Mouse (Mus musculus): ENCODE results near the gene Rasa3. TPM values are rescaled to one million over a fixed set of nuclear protein-coding genes. Genes with fewer than 3 reads are reported as not detected.

Gene Rasa3
- polyA plus RNA-seq, 1 experiment = 83.2 TPM

GRCm38 (mm10) chr8:13687101-13687717 lies 9.8 kb upstream of the Rasa3 start:
- Histone ChIP-seq H3K4me3 (ENCODE audit: insufficient read depth, low read length) (no peak overlapping the region), H3K27ac (ENCODE audit: insufficient read depth, low read depth, low read length) (no peak overlapping the region), H3K4me1 (ENCODE audit: control insufficient read depth, insufficient read depth, low read length) (peaks cover 28% of the 10 kb centered on the region)
- no peak for TF ChIP-seq CTCF (IDR thresholded peaks at IDR 0.05; ENCODE audit: low read depth, low read length)
- TF ChIP-seq POLR2A (IDR thresholded peaks at IDR 0.05; ENCODE audit: borderline replicate concordance, low read depth, low read length) = no peak

DNA sequence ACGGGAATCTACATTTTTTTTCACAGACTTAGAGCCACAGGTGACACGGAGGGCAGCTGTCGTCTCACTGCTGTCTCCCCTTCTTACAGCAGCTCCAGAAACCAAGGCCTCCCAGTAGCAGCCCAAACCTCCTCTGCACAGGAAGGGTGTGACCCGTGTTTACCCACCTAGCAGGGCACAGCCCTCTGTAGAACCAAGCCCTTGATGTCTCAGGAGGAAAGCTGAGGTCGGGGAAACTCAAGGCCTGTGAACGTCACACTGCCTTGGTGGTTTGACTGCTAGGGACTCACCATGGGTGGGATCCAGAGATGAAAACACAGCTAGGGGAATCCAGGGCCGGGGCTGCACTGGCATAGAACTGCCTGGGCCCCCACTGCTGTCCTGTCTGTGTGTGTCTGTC lies 9.0 kb upstream of the Rasa3 start:
- no peak for TF ChIP-seq POLR2A (IDR thresholded peaks at IDR 0.05; ENCODE audit: borderline replicate concordance, low read depth, low read length)
- no peak for TF ChIP-seq CTCF (IDR thresholded peaks at IDR 0.05; ENCODE audit: low read depth, low read length)
- no peak overlapping the region for H3K27ac ChIP-seq (ENCODE audit: insufficient read depth, low read depth, low read length)
- H3K4me3 ChIP-seq (ENCODE audit: insufficient read depth, low read length) = no peak overlapping the region
- H3K4me1 ChIP-seq (ENCODE audit: control insufficient read depth, insufficient read depth, low read length) = peaks cover 28% of the 10 kb centered on the region

DNA sequence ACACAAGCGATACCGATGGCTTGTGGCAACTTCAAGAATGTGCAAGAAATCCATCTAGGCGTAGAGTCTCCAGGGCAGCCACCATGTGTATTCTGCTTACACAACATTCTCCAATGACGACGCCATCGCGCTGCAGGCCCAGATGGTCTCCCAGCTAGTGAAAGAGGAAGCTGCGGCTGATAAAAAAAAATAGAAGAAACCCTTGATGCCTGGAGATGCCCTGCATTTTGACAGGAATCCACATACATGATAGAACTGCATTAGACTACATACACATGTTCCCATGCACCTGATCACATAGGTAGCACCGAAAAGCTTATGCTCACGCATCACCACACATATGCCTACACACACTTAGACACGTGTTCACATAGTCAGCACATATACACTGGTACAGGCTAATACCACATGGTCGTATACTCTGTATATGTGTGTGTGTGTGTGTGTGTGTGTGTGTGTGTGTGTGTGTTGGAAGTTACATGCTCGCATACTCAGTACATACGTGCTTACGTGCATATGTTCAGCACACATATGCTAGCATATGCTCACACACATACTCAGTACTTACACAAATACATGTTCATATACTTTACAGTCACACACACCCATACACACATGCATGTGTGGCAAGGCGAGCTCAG lies 8.4 kb upstream of the Rasa3 start:
- H3K4me1 ChIP-seq (ENCODE audit: control insufficient read depth, insufficient read depth, low read length) = peaks cover 28% of the 10 kb centered on the region
- peak overlapping the region; percentile 18 for H3K27ac ChIP-seq (ENCODE audit: insufficient read depth, low read depth, low read length)
- no peak for TF ChIP-seq POLR2A (IDR thresholded peaks at IDR 0.05; ENCODE audit: borderline replicate concordance, low read depth, low read length)
- no peak for TF ChIP-seq CTCF (IDR thresholded peaks at IDR 0.05; ENCODE audit: low read depth, low read length)
- H3K4me3 ChIP-seq (ENCODE audit: insufficient read depth, low read length) = no peak overlapping the region

- TF ChIP-seq POLR2A (IDR thresholded peaks at IDR 0.05; ENCODE audit: borderline replicate concordance, low read depth, low read length) (no peak), CTCF (IDR thresholded peaks at IDR 0.05; ENCODE audit: low read depth, low read length) (no peak)
- Histone ChIP-seq H3K4me3 (ENCODE audit: insufficient read depth, low read length) (no peak overlapping the region), H3K27ac (ENCODE audit: insufficient read depth, low read depth, low read length) (no peak overlapping the region), H3K4me1 (ENCODE audit: control insufficient read depth, insufficient read depth, low read length) (peaks cover 24% of the 10 kb centered on the region)
These were observed 6.7 kb upstream of the Rasa3 start for GRCm38 (mm10) chr8:13684131-13684530.

- TF ChIP-seq CTCF (IDR thresholded peaks at IDR 0.05; ENCODE audit: low read depth, low read length) = no peak
- TF ChIP-seq POLR2A (IDR thresholded peaks at IDR 0.05; ENCODE audit: borderline replicate concordance, low read depth, low read length) = no peak
- Histone ChIP-seq H3K4me3 (ENCODE audit: insufficient read depth, low read length) (peak overlapping the region; percentile 46), H3K4me1 (ENCODE audit: control insufficient read depth, insufficient read depth, low read length) (peaks cover 12% of the 10 kb centered on the region), H3K27ac (ENCODE audit: insufficient read depth, low read depth, low read length) (no peak overlapping the region)
These were observed 779 bp upstream of the Rasa3 start for GRCm38 (mm10) chr8:13678182-13678581.

DNA sequence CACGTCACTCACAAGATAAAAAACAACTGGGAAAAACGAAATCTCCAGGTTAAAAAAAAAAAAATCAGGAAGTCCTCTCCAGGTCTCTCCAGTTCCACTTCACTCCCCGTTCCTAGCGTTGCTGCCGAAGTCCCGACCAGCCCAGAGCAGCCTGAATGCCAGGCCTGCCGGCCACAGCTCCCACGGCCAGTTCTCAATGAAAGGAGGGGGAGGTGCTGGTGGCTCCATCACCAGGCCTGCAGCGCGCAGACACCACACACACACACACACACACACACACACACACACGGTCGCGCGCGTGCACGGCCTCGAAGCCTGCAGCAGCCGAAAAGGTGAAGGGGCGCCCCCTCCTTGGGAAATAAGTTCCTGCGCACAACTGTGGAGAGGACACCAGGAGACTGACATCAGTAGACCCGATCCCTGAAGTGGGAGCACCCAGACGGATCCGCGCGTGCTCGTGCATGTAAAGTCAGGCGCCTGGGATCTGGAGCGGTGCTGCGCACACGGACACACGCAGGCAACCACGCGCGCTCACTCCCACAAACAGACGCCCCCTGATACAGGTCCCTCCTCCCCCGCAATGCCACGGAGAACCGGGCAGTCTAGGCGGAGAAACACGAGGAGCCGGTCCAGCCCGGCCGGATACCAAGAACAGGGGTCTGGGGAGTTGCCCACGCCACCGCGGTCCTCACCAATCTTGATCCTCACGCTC lies 546 bp downstream of the Rasa3 start:
- Histone ChIP-seq H3K27ac (ENCODE audit: insufficient read depth, low read depth, low read length) (peak overlapping the region; percentile 95), H3K4me3 (ENCODE audit: insufficient read depth, low read length) (peak overlapping the region; percentile 89), H3K4me1 (ENCODE audit: control insufficient read depth, insufficient read depth, low read length) (peaks cover 23% of the 10 kb centered on the region)
- no peak for TF ChIP-seq POLR2A (IDR thresholded peaks at IDR 0.05; ENCODE audit: borderline replicate concordance, low read depth, low read length)
- no peak for TF ChIP-seq CTCF (IDR thresholded peaks at IDR 0.05; ENCODE audit: low read depth, low read length)

GRCm38 (mm10) chr8:13676302-13676700 lies 1.1 kb downstream of the Rasa3 start:
- Histone ChIP-seq H3K4me3 (ENCODE audit: insufficient read depth, low read length) (peak overlapping the region; percentile 89), H3K27ac (ENCODE audit: insufficient read depth, low read depth, low read length) (peak overlapping the region; percentile 95), H3K4me1 (ENCODE audit: control insufficient read depth, insufficient read depth, low read length) (peaks cover 27% of the 10 kb centered on the region)
- TF ChIP-seq CTCF (IDR thresholded peaks at IDR 0.05; ENCODE audit: low read depth, low read length) (no peak), POLR2A (IDR thresholded peaks at IDR 0.05; ENCODE audit: borderline replicate concordance, low read depth, low read length) (no peak)

GRCm38 (mm10) chr8:13675524-13675923 lies 1.9 kb downstream of the Rasa3 start:
- Histone ChIP-seq H3K4me3 (ENCODE audit: insufficient read depth, low read length) (peak overlapping the region; percentile 89), H3K27ac (ENCODE audit: insufficient read depth, low read depth, low read length) (peak overlapping the region; percentile 95), H3K4me1 (ENCODE audit: control insufficient read depth, insufficient read depth, low read length) (peaks cover 35% of the 10 kb centered on the region)
- 0 out of 2 replicates have a peak, but pooled peaks have one; percentile 8 for TF ChIP-seq POLR2A (IDR thresholded peaks at IDR 0.05; ENCODE audit: borderline replicate concordance, low read depth, low read length)
- TF ChIP-seq CTCF (IDR thresholded peaks at IDR 0.05; ENCODE audit: low read depth, low read length) = no peak

GRCm38 (mm10) chr8:13675121-13675520 lies 2.3 kb downstream of the Rasa3 start:
- H3K4me3 ChIP-seq (ENCODE audit: insufficient read depth, low read length) = peak overlapping the region; percentile 89
- H3K4me1 ChIP-seq (ENCODE audit: control insufficient read depth, insufficient read depth, low read length) = peaks cover 38% of the 10 kb centered on the region
- TF ChIP-seq CTCF (IDR thresholded peaks at IDR 0.05; ENCODE audit: low read depth, low read length) = no peak
- TF ChIP-seq POLR2A (IDR thresholded peaks at IDR 0.05; ENCODE audit: borderline replicate concordance, low read depth, low read length) = no peak
- H3K27ac ChIP-seq (ENCODE audit: insufficient read depth, low read depth, low read length) = peak overlapping the region; percentile 95
